Mouse (Mus musculus): Measurements from ENCODE around the gene Ccnyl1.

GRCm38 (mm10) chr1:64737502-64738179 lies 47.4 kb downstream of the Ccnyl1 start, which contains the start of gene Fzd5:
- TF ChIP-seq CTCF (IDR thresholded peaks at IDR 0.05) (peak; percentile 66), EP300 (IDR thresholded peaks at IDR 0.05) (no peak)

All from lung, postnatal 0 days (tissue).